Mouse (Mus musculus) ES-Bruce4 (cell line): ENCODE data around the gene Spns2.

Experiments used
- CTCF ChIP-seq: IDR thresholded peaks from one replicate; pipeline ENCODE4 v1.8.1; 2011; ENCODE audit warnings: low read depth, low read length
- POLR2A ChIP-seq: IDR thresholded peaks from one replicate; pipeline ENCODE4 v1.8.1; 2011; ENCODE audit warnings: low read length; ENCODE audit not compliant: insufficient read depth

- TF ChIP-seq CTCF = no peak
- no peak for TF ChIP-seq POLR2A
These were observed 36.4 kb downstream of the Spns2 start for GRCm38 (mm10) chr11:72453105-72453953.
